Mouse (Mus musculus) spleen, adult 2 months (tissue): ENCODE results near the gene Spata2.

ENCODE experiments used
- CTCF ChIP-seq: fragments of 200-500 bp; IDR thresholded peaks from 2 replicates; pipeline ENCODE4 v1.5.1; 2011; ENCODE audit warnings: mild to moderate bottlenecking, inconsistent platforms; ENCODE audit not compliant: insufficient read depth, insufficient read length, insufficient replicate concordance; ENCODE audit errors: extremely low read depth
- POLR2A ChIP-seq: fragments of 200-500 bp; IDR thresholded peaks from 2 replicates; pipeline ENCODE4 v1.6.1; 2011; ENCODE audit warnings: low read depth, low read length, inconsistent platforms

DNA sequence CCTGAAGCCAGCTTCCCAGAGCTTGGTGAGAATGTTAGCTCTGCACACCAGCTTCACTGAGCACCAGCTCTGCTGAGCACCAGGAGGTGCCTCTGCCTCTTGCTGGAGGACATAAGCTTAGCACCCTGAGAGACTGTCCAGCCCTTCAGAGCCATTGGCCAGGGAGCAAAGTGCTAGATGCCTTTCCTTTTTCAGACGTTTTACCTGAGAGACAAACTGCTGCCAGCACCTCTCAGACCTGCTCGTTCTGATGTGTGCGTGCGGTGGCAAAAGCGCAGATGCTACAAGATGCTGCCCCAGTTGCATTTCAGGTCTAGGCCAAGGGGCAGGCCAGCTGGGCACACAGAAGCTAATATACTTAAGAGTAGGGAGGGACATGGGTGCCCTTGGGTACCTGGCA lies 17.1 kb downstream of the Spata2 start:
- TF ChIP-seq CTCF (no peak), POLR2A (no peak)
